Mouse (Mus musculus) cerebellum, adult 11-12 months (tissue): ENCODE results near the gene Cacna1d.

ENCODE experiments used
- DNase-seq: peaks from one replicate; pipeline ENCODE4 v3.0.0; 2022

Cacna1d gene

DNA sequence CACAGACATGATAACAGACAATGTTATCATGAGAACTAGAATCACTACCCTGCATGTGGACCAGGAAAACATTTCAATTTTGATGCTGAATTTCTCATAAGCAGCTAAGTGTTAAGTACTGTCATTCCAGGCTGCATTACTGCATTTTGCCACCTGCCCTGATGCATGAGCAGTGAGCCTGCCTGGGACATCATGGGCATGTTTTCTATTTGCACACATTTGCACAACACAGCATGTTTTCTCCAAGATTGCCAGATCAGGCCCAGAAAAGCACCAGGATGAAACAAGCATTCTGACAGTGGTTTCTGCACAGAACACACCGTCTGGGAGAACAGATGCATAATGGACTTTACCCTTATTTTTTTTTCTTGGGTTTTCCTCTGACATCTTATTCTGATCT, 294.3 kb downstream of the Cacna1d start:
- no peak for DNase-seq

DNA sequence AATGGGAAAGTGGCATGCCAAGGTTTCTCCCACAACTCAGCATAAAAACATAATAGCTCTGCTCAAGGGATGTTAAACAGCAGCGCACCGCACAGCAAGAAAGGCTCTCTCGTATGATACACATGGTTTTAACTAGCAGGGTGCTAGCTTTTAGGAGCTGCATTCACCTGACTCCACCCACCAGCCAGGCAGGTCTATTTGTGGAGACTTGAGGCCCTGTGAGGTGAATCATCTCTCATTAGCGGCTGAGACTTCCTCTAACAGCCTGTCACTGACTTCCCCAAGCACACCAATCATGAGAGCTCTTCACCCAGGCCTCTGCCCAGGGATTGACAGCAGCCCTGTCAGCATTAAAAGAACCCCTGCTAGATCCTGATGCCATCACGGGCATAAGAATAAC, 295.0 kb downstream of the Cacna1d start:
- no peak for DNase-seq

DNA sequence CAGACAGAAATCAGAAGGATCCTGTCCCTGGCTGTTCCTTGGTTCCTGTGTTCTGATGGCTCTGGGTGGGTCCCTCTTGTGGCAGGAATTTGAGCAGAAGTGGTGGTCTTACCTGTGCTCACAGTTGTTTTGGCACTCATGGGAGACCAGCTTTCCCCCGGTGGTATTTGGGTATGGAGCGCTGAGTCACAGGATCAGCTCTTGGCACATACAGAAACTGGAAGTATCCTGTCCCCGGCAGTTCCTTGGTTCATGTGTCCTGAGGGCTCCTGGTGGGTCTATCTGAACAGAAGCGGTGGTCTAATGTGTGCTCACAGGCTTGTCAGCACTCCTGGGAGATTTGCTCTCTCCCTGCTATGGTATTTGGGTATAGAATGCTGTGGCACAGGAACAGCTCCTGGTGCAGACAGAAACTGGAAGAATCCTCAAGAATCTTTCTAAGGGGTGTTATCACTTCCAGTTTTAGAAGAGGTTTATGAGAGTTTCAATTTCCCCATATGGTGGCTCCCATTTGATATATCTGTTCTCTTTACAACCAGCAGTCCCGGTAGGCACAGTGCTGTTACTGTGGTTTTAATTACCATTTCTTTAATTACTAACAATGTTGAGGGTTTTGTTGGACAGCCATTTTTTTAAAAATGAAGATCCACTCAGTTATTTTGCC, 300.8 kb downstream of the Cacna1d start:
- no peak for DNase-seq

DNA sequence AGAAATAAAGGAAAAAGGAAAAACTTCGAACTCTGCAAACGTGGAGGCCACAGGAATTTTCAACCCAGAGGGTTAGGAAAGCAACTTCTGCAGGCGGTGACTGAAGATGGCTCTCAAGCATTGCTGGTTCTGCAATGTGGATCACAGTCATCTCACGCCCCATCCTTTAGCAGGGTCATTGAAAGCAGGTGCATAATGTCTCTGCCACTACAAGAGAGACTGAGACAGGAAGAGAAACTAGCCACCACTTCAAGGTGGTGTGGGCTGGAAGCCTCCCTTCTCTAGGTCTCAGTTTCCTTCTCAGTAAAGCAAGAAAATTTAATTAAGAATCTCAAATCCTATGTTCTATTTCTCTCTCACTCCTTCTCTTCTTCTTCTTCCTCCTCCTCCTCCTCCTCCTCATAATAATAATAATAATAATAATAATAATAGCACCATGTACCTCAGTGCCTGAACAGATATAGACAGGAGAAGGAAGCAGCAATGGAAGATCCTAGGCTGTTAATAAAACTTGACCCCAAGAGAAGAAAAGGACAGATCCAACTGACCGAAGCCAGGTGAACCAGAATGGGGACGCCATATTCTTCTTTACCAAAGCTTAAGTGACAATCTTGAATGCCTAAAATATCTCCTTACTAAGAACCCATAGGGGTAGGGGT, 305.5 kb downstream of the Cacna1d start:
- no peak for DNase-seq

DNA sequence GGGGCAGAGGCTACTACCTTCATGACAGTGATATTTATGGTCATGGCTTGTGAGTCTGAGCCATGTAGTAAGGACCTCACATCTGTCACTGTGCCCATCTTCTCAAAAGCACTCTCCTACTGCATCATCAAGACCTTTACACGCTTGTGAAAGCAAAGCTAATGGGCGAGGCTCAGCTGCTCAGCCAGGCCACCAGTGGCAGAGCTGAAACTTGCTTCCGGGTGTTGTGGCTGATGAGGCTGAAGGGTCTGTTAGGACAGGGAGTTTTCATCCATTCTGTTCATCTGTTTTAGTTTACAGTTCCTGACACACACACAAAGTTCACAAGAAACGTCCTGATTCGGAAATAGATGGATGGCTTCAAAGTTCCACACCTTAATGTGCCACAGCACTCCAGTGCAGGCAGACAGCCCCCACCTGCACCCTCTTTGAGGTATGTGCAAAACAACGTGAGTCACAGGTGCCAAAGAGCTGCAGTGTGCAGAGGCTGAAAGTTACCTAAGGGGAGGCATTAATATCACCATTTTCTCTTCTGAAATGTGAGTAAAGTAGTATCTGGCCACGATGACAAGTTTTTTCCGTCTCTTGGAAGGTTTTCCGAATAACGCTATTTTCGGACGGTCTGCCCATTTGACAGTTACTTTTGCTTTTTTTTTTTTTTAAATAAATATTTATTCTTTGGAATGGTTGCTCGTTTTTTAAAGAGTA, 306.7 kb downstream of the Cacna1d start:
- DNase-seq, result no peak

DNA sequence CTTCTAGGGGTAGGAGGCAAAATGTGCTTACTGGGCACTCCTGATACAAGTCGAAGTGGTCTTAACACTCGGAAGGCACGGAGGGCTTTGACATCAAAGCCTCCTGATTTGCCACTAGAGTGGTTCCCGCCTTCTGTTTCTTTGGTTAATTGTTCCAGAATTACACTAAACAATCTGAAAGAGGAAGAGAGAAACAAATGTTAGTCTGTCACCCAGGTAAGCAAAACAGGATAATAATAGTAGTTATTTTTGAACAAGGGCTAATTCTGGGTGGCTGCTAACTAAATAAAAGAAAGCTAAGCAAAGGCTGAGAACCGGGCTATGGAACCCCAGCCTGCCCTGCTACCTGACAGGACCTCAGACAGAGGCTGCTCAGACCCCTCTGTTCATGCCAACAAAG, 307.2 kb downstream of the Cacna1d start:
- no peak for DNase-seq

DNA sequence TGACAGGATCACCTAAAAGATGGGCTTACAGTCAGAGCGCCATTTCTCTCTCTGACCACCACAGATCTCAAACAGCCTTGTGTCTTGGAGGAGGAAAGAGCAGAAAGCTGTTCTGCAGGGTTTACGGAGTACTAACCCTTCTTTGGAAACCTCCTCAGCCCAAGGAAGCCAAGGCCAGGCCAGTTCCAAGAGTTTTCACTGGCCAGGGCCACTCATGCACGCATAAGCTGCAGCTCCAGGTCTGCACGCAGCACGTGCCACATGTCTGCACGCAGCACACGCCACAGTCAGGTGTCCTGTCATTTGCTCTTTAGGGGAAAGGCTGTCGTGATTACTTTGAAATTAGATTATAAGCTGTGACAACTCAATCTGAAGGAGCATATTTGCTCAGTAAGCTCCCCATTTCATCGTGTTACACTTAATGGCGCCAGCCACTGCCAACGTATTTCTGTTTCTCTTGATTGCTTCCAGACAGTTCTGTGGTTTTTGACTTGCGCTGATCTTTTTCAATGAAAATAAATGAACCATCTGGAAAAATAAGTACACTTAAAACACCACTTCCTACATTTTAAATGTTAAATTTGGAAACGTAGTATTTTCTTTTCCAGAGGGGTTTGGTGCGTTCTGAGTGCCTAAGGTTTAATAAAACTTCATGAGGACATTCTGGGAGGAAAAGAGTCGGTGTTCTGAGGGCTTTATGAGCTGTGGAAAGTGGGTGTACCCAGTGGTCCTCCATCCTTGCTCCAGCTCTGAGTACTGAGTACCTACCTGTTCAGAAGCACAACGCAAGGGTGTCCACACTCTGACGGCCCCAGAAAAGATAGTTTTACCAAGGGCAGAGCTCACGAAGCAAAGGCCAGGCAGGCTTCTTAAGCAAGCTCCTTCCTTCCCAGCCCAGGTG, 308.4 kb downstream of the Cacna1d start:
- DNase-seq, result no peak

DNA sequence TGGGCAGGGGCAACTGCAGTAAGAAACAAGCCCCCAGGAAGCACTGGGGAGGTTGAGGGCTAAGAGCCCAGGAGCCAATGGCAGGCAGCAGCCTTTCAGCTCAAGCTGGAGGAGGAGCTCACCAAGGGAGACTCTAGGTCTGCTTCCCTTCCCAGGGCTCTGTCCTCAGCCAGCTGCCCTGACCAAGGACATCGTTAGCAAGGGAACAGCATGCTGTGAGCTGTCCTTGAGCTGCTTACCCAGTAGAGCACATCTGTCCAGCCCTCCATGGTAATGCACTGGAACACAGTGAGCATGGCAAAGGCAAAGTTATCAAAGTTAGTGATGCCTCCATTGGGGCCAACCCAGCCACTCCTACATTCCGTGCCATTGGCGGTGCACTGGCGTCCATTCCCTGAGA, 312.9 kb downstream of the Cacna1d start:
- DNase-seq, result no peak

DNA sequence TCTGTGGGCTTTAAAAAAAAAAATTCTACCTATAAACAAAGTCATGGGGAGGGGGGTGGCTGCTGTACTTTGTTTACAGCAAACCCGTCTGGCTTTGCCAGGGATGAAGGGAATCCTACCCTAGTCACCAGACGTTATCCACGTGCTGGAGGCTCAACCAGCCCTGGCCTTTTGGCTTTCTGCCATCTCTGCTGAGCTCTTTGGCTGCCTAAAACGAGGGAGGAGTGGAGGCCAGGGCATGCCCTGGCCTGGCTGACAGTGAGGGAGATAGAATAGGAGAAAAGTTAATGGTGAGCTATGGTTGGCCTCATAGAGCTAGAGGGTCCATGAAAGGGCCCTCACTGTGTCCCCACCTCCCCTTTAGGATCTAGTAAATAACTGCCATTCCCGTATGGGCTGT, 313.4 kb downstream of the Cacna1d start:
- DNase-seq, result peak; percentile 60

DNA sequence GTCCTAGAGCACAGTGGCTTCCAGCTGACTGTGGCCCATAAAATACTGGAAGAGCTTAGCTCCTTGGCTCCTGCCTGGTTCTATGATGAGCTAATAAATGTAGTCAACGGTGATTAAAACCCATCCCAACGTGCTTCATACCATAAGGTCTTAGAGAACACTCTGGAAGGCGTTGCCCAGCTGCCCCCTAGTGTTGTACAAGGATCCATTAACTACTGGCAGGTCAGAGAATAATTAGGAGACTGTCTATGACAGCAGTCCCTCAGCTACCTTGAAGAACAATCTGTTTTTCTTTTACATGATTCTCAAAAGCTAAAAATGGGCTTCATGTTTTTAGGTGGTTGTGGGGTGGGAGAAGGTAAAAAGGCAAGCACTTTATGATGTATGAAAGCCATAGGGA, 315.9 kb downstream of the Cacna1d start:
- no peak for DNase-seq

DNA sequence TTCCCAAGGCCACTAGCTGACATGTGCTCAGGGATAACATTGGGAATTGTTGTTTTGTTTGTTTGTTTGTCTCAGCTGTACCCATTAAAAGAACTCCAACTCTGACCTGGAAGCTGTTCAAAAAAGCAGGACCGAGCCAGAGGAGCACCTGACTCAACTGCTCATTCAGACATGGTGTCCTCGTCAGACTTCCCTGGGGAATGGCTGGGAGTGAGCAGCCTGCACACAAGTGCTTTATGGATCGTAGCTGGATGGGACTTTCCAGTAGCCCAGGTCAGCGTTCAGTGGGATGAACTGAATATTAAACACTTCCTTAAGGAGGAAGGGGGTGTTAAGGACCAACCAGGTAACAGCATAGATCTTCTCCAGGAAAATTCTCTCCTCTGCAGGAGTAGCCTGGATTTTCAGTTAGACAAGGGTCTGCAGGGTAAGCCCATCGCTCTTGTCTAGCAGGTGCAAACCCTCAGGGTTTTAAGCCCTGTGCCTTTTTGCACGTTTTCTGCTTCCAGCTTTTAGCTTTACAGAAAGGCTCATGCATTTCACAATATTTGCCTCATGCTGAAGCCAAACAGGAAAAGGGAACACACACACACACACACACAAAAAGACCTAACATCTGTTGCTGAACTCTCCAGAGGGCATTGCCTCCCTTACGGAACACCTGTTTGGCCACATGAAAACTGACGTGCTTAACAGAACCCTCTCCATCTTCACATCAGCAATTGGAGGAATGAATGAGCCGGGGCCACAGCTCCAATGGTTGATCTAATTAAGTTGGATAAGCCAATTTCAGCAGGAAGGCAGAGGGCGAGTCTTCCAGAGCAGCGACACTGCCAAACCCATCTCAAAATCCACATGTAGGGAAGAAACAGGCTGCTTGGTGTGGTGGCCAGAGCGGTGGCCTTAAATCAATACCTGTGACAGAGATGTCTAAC, 318.2 kb downstream of the Cacna1d start:
- DNase-seq, result no peak

DNA sequence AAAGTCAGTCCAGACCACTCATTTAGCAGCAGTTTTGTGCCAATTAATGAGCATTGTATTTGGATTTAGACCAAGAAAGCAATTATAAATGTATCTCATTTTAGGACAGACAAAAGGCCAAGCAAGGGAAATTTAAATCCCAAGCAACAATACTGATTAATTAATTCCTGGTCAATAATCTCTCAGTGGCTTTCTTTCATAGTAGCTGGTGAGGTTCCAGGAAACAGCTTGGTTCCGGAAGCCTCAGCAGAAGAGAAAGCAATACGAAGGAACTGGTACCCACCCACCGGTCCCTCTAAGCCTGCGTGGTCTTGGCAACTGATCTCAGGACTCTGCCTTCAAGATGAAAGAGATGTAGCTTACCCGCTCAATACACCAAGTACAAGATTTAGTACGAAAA, 319.7 kb downstream of the Cacna1d start:
- no peak for DNase-seq

DNA sequence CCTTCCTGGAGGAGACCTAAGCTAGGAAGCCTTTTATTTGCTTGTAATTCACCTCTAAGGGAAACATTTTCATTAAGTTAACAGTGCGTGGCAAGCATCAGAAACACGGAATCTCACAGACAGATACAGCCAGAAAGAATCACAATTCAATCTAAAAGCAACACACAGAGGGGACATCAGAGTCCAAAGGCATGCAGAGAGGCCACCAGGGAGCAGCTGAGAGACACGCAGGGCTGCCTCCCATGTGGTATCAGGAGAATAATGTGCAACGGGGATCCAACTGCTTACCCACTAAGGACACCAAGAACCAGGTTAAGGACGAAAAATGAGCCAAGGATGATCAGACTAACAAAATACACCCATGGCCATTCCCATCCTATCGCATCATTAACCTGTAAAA, 320.2 kb downstream of the Cacna1d start:
- DNase-seq, result no peak

DNA sequence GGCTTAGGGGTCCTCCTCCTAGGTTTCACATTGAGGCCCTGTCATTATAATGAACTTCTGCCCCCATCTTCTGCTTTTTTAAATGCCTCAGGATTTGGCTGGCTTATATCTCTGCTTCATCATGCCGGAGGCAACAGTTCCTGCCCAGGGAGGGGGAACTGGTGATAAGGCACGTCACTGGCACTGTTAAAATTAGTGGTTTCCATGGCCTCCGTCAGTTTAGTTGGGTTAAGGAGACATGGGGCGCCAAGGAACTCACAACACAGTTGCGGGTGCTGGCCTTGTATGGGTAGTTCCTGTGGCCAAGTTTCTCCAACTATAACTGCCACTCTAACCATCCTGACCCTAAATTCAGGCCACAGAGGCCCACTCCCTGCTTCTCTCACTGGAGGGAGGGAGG, 321.8 kb downstream of the Cacna1d start:
- no peak for DNase-seq

DNA sequence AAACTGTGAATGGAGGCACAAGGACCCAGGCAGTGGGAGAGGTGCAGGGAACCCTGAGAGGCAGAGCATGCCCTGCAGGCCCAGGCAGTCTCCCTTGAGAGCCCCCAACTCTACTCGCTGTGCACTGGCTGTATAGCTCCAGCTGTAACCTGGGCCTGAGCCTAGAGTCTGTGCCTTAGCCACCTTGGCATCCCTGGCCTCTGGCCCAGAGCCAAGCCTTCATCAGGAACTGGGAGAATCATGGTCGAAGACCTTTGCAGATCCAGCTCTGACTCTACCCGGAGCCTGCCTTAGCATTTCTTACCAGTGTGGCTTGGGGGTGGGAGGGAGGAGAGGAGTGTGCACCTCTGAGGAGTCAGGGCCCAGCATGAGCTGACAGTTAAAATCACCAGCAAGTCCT, 322.4 kb downstream of the Cacna1d start:
- peak; percentile 21 for DNase-seq

DNA sequence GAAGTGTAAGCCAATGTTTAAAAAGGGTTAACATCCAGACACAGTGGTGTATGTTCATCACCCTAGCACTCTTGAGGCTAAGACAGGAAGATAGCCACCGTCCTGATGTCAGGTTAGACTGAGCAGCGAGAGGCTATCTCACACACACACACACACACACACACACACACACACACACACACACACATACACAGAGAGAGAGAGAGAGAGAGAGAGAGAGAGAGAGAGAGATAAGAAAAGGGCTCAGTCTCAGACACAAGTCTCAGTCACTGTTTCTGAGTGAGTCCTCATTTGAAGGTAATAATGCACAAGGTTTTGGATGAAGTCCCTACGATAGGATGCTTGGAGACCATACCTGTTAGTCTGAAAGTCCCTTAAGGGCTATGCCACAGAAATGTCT, 322.9 kb downstream of the Cacna1d start:
- DNase-seq, result no peak

DNA sequence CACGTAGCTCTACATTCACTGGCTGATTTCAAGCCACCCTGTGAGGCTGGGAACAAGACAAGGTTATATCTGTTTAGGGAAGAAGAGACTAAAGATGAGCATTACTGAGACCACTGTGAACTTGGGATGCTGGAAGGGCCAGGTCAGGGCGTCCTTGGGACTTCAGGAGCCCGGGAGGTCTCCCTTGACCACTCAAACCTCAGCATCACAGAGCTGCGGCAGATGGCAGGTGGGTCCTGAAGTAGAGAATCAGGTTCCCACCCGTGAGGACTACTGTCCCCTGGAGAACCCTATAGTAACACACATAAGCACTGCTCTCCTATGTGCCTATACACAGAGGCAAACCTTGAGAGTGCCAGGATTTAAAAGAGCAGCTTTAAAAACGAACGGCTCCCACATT, 323.6 kb downstream of the Cacna1d start:
- DNase-seq, result no peak

DNA sequence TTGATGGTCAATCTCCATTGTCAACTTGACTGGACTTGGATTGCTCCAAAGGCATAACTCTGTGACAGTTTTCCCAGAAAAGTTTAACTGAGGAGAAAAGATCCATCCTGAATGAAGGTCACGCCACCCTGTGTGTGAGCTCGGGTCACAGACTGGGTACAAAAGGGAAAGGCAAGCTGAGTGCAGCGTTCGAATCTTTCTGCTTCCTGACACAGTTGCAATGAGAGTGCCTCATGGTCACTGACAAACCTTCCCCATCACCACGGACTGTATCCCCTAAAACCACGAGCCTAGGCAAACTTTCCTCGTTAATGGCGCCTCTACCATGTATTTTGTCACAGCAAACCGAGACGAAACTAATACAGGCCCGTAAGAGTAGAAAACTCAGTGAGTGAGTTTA, 325.2 kb downstream of the Cacna1d start:
- DNase-seq, result no peak

DNA sequence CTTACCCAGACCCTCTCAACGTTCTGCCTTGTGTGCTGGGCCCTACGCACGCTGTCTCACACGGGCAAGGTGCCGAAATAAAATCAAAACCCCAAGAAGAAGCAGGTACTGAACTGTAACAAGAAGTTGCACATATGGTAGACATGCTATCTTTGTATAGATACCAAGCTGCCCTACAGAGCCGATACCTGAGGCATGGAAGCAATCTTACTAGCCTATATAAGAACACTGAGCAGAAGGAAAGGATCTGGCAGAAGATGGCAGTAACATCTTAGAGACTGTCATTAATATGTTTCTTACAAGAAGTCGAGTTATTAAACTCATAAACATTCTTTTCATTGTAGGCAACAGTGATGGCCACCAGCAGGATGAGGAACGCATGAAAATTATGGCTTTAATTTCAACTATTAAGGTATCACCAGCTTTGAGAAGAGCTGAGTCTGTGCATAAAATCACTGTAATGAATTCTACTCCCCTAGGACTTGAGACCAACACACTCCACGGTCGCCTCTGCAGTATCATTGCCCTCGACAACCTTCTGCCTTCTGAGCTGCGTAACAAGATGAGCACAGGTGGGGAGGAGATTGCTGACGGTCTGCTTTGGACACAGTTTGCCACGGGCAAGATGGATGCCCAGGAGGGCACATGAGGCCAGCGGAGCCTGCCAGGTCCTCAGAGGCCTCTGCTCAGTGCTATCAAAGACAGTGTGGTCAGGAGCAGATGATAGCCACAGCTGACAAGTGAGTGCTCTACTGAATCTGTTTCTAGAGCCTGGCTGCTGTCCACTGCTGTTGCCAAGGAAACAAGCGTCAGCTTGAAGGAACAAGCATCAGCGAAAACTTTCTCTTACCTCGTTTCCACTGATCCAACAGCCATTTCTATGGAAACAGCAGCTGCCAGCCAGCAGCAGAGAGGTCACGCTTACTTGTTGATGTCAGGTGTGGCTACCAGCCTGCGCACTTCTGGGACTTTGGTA, 327.2 kb downstream of the Cacna1d start:
- DNase-seq, result peak; percentile 29

DNA sequence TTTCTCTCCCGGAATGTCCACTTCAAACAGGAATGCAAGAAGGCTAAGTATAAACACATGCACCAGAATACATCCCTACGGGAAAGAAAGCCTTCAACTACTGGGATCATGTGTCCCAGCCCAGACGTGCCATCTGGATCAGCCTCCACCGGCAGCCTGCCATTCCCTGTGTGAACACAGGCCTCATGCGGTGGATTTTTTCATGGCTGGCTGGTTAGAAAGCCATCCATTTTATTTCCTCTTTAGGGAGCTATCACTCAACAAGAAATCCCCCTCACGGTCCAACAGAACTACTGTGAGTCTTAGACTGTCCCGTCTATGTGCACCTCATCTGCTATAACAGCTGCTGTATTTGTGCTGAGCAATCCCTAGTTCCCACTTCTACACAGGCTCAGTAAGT, 343.5 kb downstream of the Cacna1d start:
- DNase-seq, result peak; percentile 46
